Comparison of ENCODE assay signal across 8 mouse cellular contexts in genomic region chr17:35076507-35077176, GRCm38 (mm10). TPM values are rescaled to one million over a fixed set of nuclear protein-coding genes. Genes with fewer than 3 reads are reported as not detected.
DNase-seq lines count a peak whose midpoint lies in the region; ATAC-seq lines count a peak whose summit lies in the region.

Ly6g6e (plus strand) TSS chr17:35076902.

- H3K4me2 ChIP-seq in kidney, embryonic 15.5 days, result peak within 1 kb of the TSS; percentile 66
- H3K4me2 ChIP-seq in hindbrain, embryonic 13.5 days, result peak within 1 kb of the TSS; percentile 44
- peak within 1 kb of the TSS; percentile 46 for H3K4me2 ChIP-seq in midbrain, embryonic 13.5 days (replicated peaks)

- peaks cover 34% of the 10 kb centered on the region for H3K4me1 ChIP-seq in kidney, embryonic 15.5 days
- no peaks in the 10 kb centered on the region for H3K4me1 ChIP-seq in brown adipose tissue, adult 24 weeks (ENCODE audit: control insufficient read depth, insufficient read depth, insufficient read length, low read length)
- H3K4me1 ChIP-seq in hindbrain, embryonic 13.5 days (replicated peaks), result peaks cover 12% of the 10 kb centered on the region
- peaks cover 20% of the 10 kb centered on the region for H3K4me1 ChIP-seq in midbrain, embryonic 13.5 days (replicated peaks)

- 32% methylated on average over 10 of the region's 10 CpGs for WGBS in kidney, embryonic 15.5 days
- WGBS in hindbrain, embryonic 13.5 days, result 26% methylated on average over 10 of the region's 10 CpGs
- WGBS in midbrain, embryonic 13.5 days, result 42% methylated on average over 10 of the region's 10 CpGs

- no peaks in the 10 kb centered on the region for H3K27me3 ChIP-seq in kidney, embryonic 15.5 days
- no peaks in the 10 kb centered on the region for H3K27me3 ChIP-seq in hindbrain, embryonic 13.5 days
- no peaks in the 10 kb centered on the region for H3K27me3 ChIP-seq in midbrain, embryonic 13.5 days

- peak within 1 kb of the TSS; percentile 51 for H3K9ac ChIP-seq in kidney, embryonic 15.5 days
- peak within 1 kb of the TSS; percentile 44 for H3K9ac ChIP-seq in hindbrain, embryonic 13.5 days
- peak within 1 kb of the TSS; percentile 37; the same call in 1 of the 2 replicates for H3K9ac ChIP-seq in midbrain, embryonic 13.5 days (replicated peaks)

- peak within 1 kb of the TSS; percentile 41 for H3K4me3 ChIP-seq in kidney, embryonic 15.5 days (replicated peaks)
- peak within 1 kb of the TSS; percentile 63 for H3K4me3 ChIP-seq in brown adipose tissue, adult 24 weeks (ENCODE audit: insufficient read depth, low read depth, low read length)
- H3K4me3 ChIP-seq in hindbrain, embryonic 13.5 days, result peak within 1 kb of the TSS; percentile 10; the same call in 1 of the 2 replicates
- peak within 1 kb of the TSS; percentile 21 for H3K4me3 ChIP-seq in midbrain, embryonic 13.5 days (replicated peaks)

- H3K9me3 ChIP-seq in kidney, embryonic 15.5 days (replicated peaks), result no peaks in the 10 kb centered on the region
- H3K9me3 ChIP-seq in hindbrain, embryonic 13.5 days, result no peaks in the 10 kb centered on the region
- no peaks in the 10 kb centered on the region for H3K9me3 ChIP-seq in midbrain, embryonic 13.5 days

- no peaks in the 10 kb centered on the region for H3K36me3 ChIP-seq in kidney, embryonic 15.5 days
- H3K36me3 ChIP-seq in hindbrain, embryonic 13.5 days, result no peaks in the 10 kb centered on the region
- no peaks in the 10 kb centered on the region for H3K36me3 ChIP-seq in midbrain, embryonic 13.5 days

- ATAC-seq in kidney, embryonic 15.5 days (replicated peaks; ENCODE audit: low FRiP score), result no peak
- no peak for ATAC-seq in hindbrain, embryonic 13.5 days (ENCODE audit: low FRiP score)
- 0 out of 2 replicates have a peak, but pooled peaks have one; percentile 45 for ATAC-seq in midbrain, embryonic 13.5 days

- DNase-seq in kidney, adult 9 months, result no peak
- DNase-seq in thymus, postnatal 4 days, result no peak
- DNase-seq in ovary, postnatal 14 days (ENCODE audit: low spot score), result no peak
- DNase-seq in kidney, adult 11 months, result no peak

- peak within 1 kb of the TSS; percentile 79 for H3K27ac ChIP-seq in kidney, embryonic 15.5 days
- H3K27ac ChIP-seq in brown adipose tissue, adult 24 weeks (replicated peaks; ENCODE audit: low read depth, low read length), result peak within 1 kb of the TSS; percentile 40
- no peak within 1 kb of the TSS for H3K27ac ChIP-seq in hindbrain, embryonic 13.5 days
- no peak within 1 kb of the TSS for H3K27ac ChIP-seq in midbrain, embryonic 13.5 days

RNA-seq across cellular contexts. Expression of gene Ly6g6e, which starts in this region (rescaled TPM):
- polyA plus RNA-seq in kidney, embryonic 15.5 days (2015; fragmentation: Nextera tagmentation; extraction: Ambion mirVana), result 1.2 and 1.6 TPM in 2 replicates
- polyA plus RNA-seq in brown adipose tissue, adult 24 weeks (2012; ENCODE audit: insufficient read depth, insufficient read length, missing spikeins), result not detected in 2 replicates
- polyA plus RNA-seq in hindbrain, embryonic 13.5 days (2015; fragmentation: Nextera tagmentation; extraction: Ambion mirVana), result 0.45 TPM in 1 of 2 replicates, not detected in the other
- 0.18 and 0.32 TPM in 2 replicates for polyA plus RNA-seq in midbrain, embryonic 13.5 days (2015; fragmentation: Nextera tagmentation; extraction: Ambion mirVana)

Comparison
In these comparisons a context has a peak if more than half of its experiments do, and no peak if none do; other contexts are left out.
1. Peak in ATAC-seq, H3K4me3 ChIP-seq, H3K9ac ChIP-seq and H3K4me2 ChIP-seq in midbrain, embryonic 13.5 days; RNA of the gene not detected or under 1 TPM.
2. H3K27ac ChIP-seq: peak in kidney, embryonic 15.5 days (single experiment) and brown adipose tissue, adult 24 weeks (single experiment); none in hindbrain, embryonic 13.5 days (single experiment) and midbrain, embryonic 13.5 days (single experiment).
3. H3K4me3 ChIP-seq: peak in every context shown above with its lines; median percentile 63 in brown adipose tissue, adult 24 weeks; 41 in kidney, embryonic 15.5 days; 21 in midbrain, embryonic 13.5 days; 10 in hindbrain, embryonic 13.5 days.
4. Peak in every context shown above with its lines, with median percentiles within 50 percentile points of each other: H3K4me2 ChIP-seq and H3K9ac ChIP-seq.